Mouse (Mus musculus) urinary bladder, adult 2 months (tissue): ENCODE measurements around the gene Gm29423. TPM values are rescaled to one million over a fixed set of nuclear protein-coding genes. Genes with fewer than 3 reads are reported as not detected.
"Not testable (repeated sequence)": the region's sequence is repeated elsewhere in the genome, so short reads cannot be mapped to it uniquely, and the experiment has no call there.

Experiments used
- DNase-seq: peaks from one replicate; pipeline ENCODE4 v3.0.0; 2022; ENCODE audit warnings: low spot score
- polyA plus RNA-seq: library from polyadenylated mRNA; depleted of rRNA; stranded (reverse); fragments of >200 nt; gene quantifications from 2 replicates; pipeline ENCODE4 v1.2.3, GENCODE M21; 2012; rRNA removed

The Gm29423 gene
- not detected in 2 replicates for polyA plus RNA-seq

DNA sequence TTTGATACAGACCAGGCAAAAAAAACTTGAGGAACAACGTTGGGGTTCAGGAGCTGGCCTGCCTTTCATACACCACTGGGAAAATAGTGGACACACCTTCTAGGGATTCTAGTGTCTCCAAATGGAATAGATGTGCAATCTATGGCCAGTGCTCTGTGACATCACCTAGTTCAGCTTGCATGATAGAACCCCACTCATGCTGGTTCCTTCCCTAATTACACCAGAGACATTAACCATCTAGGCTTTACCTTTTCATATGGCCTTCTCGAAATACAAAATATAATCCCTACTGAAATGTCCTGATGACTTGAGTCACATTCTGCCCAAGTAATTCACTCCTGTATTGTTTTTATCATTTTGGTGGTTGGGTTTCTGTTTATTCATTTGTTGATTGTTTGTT lies at the start of gene Gm29423, which contains the start of gene Gm29644:
Gm29423 (minus strand) TSS at position 101 of the 400 bp plus-strand sequence.
Gm29644 (minus strand) TSS at position 157 of the 400 bp plus-strand sequence.
- not testable (repeated sequence) for DNase-seq

DNA sequence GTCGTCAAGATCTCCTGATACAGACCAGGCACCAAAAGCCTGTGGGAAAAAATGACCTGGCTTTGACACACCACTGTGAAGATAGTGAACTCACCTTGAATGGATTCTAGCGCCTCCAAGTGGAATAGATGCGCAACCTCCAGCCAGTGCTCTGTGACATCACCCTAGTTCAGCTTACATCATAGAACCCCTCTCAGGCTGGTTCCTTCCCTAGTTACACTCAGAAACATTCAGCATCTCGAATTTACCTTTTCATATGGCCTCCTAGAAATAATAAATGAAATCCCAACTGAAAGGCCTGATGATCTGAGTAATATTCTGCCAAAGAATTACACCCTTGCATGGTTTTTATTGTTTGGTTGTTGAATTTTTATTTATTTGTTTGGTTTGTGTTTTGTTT lies 29.5 kb downstream of the Gm29423 start, which contains the start of gene Gm21118:
Gm21118 (minus strand) TSS at position 101 of the 400 bp plus-strand sequence.
- not testable (repeated sequence) for DNase-seq

Other genes starting within 250 kb of the Gm29423 start
- not detected in 2 replicates for gene Gm21118, start 29.6 kb downstream of the Gm29423 start, polyA plus RNA-seq
- not detected in 2 replicates for gene Gm29644, start 56 bp upstream of the Gm29423 start, polyA plus RNA-seq
- gene Gm20888, start 138.6 kb upstream of the Gm29423 start, polyA plus RNA-seq = not detected in 2 replicates